Mouse (Mus musculus) splenic B cell, adult 2 months (primary cell): ENCODE measurements around the gene Adipoq.
"Not testable (repeated sequence)": the region's sequence is repeated elsewhere in the genome, so short reads cannot be mapped to it uniquely, and the experiment has no call there.

Source experiments
- DNase-seq: peaks from one replicate; pipeline ENCODE4 v3.0.0-alpha.2; 2011; ENCODE audit warnings: low read depth, low spot score
- H3K27me3 ChIP-seq: 2 replicates; pipeline ENCODE4 v1.6.1; 2012; ENCODE audit warnings: mild to moderate bottlenecking, low read length, moderate library complexity, mixed read lengths; ENCODE audit not compliant: control insufficient read depth, poor library complexity, insufficient read depth, severe bottlenecking
- H3K36me3 ChIP-seq: 2 replicates; pipeline ENCODE4 v1.6.1; 2012; ENCODE audit warnings: mild to moderate bottlenecking, low read length, moderate library complexity, mixed read lengths; ENCODE audit not compliant: control insufficient read depth, poor library complexity, insufficient read depth, severe bottlenecking

Adipoq gene

GRCm38 (mm10) chr16:23165441-23165840, 19.1 kb downstream of the Adipoq start:
- Histone ChIP-seq H3K27me3 (no peaks in the 10 kb centered on the region), H3K36me3 (no peaks in the 10 kb centered on the region)
- peak; percentile 59 for DNase-seq

- DNase-seq, result no peak
- H3K27me3 ChIP-seq, result no peaks in the 10 kb centered on the region
- no peaks in the 10 kb centered on the region for H3K36me3 ChIP-seq
Observed at GRCm38 (mm10) chr16:23166646-23167045, 20.3 kb downstream of the Adipoq start.

GRCm38 (mm10) chr16:23167079-23167478, 20.7 kb downstream of the Adipoq start:
- no peak for DNase-seq
- H3K36me3 ChIP-seq, result no peaks in the 10 kb centered on the region
- no peaks in the 10 kb centered on the region for H3K27me3 ChIP-seq

GRCm38 (mm10) chr16:23170813-23171212, 24.5 kb downstream of the Adipoq start:
- Histone ChIP-seq H3K27me3 (no peaks in the 10 kb centered on the region), H3K36me3 (no peaks in the 10 kb centered on the region)
- no peak for DNase-seq

GRCm38 (mm10) chr16:23173904-23174303, 27.6 kb downstream of the Adipoq start:
- Histone ChIP-seq H3K36me3 (no peaks in the 10 kb centered on the region), H3K27me3 (no peaks in the 10 kb centered on the region)
- no peak for DNase-seq

GRCm38 (mm10) chr16:23174855-23175254, 28.5 kb downstream of the Adipoq start:
- Histone ChIP-seq H3K36me3 (no peaks in the 10 kb centered on the region), H3K27me3 (no peaks in the 10 kb centered on the region)
- DNase-seq, result no peak

GRCm38 (mm10) chr16:23175956-23176355, 29.6 kb downstream of the Adipoq start:
- no peak for DNase-seq
- Histone ChIP-seq H3K36me3 (no peaks in the 10 kb centered on the region), H3K27me3 (no peaks in the 10 kb centered on the region)

GRCm38 (mm10) chr16:23177856-23178255, 31.5 kb downstream of the Adipoq start:
- H3K36me3 ChIP-seq, result no peaks in the 10 kb centered on the region
- DNase-seq, result no peak
- no peaks in the 10 kb centered on the region for H3K27me3 ChIP-seq

- no peaks in the 10 kb centered on the region for H3K36me3 ChIP-seq
- no peak for DNase-seq
- no peaks in the 10 kb centered on the region for H3K27me3 ChIP-seq
Observed at GRCm38 (mm10) chr16:23178796-23179195, 32.5 kb downstream of the Adipoq start.

- H3K27me3 ChIP-seq, DNase-seq, H3K36me3 ChIP-seq: not testable (repeated sequence)
Observed at GRCm38 (mm10) chr16:23179436-23179835, 33.1 kb downstream of the Adipoq start.

- Histone ChIP-seq H3K36me3 (no peaks in the 10 kb centered on the region), H3K27me3 (no peaks in the 10 kb centered on the region)
- peak; percentile 14 for DNase-seq
Observed at GRCm38 (mm10) chr16:23181054-23181453, 34.7 kb downstream of the Adipoq start.

GRCm38 (mm10) chr16:23181487-23181886, 35.2 kb downstream of the Adipoq start:
- Histone ChIP-seq H3K27me3 (no peaks in the 10 kb centered on the region), H3K36me3 (no peaks in the 10 kb centered on the region)
- DNase-seq, result peak; percentile 40

GRCm38 (mm10) chr16:23181942-23182597, 35.7 kb downstream of the Adipoq start:
- Histone ChIP-seq H3K27me3 (no peaks in the 10 kb centered on the region), H3K36me3 (no peaks in the 10 kb centered on the region)
- DNase-seq, result no peak

GRCm38 (mm10) chr16:23185824-23186223, 39.5 kb downstream of the Adipoq start:
- DNase-seq, result peak; percentile 71
- no peaks in the 10 kb centered on the region for H3K27me3 ChIP-seq
- no peaks in the 10 kb centered on the region for H3K36me3 ChIP-seq

- Histone ChIP-seq H3K27me3 (no peaks in the 10 kb centered on the region), H3K36me3 (no peaks in the 10 kb centered on the region)
- no peak for DNase-seq
Observed at GRCm38 (mm10) chr16:23186418-23186817, 40.1 kb downstream of the Adipoq start.

- Histone ChIP-seq H3K36me3 (no peaks in the 10 kb centered on the region), H3K27me3 (no peaks in the 10 kb centered on the region)
- DNase-seq, result peak; percentile 57
Observed at GRCm38 (mm10) chr16:23187983-23188382, 41.6 kb downstream of the Adipoq start.
